Mouse (Mus musculus): ENCODE measurements around the gene Lrg1.
A peak's percentile ranks its signal among the peaks of the same experiment; 100 is the strongest.

DNA sequence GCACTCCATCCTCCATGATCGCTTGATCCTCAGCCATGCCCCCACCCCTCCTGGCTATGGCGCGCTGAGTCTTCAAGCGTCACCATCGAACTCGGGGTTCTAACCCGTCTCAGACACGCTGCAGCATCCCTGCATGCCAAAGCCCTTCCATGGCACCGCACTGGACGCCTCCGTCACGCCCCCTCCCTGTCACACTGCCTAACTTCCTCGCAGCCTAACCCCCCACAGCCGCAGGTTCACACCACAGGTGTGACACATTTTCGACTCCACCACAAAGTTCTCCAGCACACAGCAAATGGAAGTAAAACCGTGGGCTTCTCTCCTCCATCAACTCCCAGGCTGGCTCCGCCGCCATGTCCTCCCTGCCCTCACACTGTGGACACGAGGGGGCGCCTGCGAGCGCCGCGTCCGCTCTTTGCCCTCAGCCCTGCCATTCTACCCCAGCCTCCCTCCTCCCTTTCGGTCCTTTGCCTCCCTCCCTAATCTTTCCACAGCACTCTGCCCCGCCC is 12.7 kb upstream of the Lrg1 start:
- TF ChIP-seq CTCF (IDR thresholded peaks at IDR 0.05; ENCODE audit: low read depth, low read length): peak; percentile 93
- no peak for TF ChIP-seq POLR2A (IDR thresholded peaks at IDR 0.05; ENCODE audit: borderline replicate concordance, low read depth, low read length)

Measured in bone marrow macrophage, adult 2 months (primary cell).